Mouse (Mus musculus) urinary bladder, postnatal 36 days (tissue): ENCODE data around the gene Map7d1.

ENCODE experiments used
- DNase-seq, 2 experiments: peaks; one replicate each; pipeline ENCODE4 v3.0.0; 2022; ENCODE audit warnings: low spot score in 2 of 2, mixed read lengths in 1 of 2

Map7d1 gene

DNA sequence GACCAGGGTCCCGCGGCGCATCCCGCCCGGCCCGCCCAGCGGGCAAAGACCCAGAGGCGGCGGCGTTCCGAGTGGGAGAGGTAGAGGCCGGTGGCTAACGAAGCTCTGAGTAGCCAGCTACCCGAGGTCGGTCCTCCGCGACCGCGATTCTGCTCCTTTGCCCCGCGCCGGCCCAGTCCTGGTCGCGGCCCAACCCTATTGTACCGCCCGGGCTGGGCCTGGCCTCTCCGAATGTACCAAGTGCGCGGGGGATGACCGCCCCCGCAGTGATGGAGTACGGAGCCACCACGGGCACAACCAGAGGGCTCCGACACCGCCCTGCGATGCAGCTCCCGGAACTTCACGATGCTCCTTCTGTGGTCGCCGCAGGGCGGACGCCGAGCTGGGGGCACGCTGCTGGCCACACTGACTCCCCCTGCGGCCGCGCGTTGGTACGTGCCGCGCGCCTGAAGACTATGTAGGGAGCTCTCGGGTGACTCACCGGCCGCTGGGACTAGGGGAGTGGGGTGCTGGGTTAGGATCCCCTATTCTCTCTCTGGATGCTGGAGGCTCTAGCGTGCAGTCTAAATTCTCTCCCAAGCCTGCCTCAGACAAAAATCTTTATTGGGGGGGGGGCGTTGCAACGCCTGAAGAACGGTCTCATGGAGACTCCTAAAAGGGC lies at the start of gene Map7d1:
Gene Map7d1 (minus strand): TSS at position 213 of the 661 bp plus-strand sequence.
- peak; percentile 88 for DNase-seq

DNA sequence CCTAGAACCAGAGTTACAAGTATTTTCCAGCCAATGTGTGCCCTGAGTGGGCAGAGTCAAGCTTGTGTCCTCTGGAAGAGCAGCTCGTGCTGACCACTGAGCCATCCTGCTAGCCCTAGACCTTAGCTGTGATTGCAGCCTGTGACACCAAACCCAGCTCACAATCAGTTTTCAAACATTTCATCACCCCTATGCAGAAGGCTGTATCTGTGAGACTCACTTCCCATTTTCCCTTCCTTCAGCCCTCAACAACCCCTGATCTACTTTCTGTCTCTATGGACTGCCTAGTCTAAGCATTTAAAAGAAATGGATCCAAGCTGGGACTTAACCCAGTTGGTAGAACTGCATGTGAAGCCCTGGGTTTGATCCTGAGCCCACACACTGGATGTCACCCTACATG lies 49.3 kb upstream of the Map7d1 start:
- DNase-seq, result no peak

- no peak for DNase-seq
Observed at GRCm38 (mm10) chr4:126303877-126304276, 47.7 kb upstream of the Map7d1 start.

DNA sequence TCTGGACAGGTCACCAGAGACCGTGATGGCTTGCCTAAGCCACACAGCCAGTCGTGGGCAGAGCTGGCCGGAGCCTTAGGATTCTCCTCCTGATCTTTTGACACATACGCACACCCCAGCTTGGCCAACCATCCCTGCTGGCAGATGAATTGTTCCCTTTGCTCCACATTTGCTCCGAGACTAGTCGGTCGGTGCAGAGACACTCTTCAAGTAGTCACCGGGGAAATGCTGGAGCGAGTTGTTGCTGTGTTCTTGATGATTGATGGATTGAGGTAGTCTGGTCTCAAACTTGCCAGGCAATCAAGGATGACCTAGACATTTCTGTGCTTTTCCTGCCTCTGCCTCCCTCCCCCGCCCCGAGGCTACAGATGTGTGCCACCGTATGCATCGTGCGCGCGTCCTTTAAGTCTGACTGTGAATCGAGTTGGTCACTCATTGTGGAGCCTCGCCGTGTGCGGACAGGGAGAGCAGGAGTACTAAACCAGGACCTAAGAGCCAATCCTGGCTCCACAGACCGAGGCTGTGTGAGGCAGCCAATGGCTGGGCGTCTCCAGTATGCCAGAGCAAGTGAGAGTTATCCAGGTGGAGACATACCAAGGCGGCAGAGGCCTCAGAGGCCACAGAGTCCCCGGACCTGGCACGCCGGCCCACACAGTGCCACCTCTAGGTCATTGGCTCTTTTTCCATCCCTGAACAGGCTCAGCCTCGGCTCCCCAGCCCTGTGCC lies 45.6 kb upstream of the Map7d1 start:
- DNase-seq, result no peak

DNA sequence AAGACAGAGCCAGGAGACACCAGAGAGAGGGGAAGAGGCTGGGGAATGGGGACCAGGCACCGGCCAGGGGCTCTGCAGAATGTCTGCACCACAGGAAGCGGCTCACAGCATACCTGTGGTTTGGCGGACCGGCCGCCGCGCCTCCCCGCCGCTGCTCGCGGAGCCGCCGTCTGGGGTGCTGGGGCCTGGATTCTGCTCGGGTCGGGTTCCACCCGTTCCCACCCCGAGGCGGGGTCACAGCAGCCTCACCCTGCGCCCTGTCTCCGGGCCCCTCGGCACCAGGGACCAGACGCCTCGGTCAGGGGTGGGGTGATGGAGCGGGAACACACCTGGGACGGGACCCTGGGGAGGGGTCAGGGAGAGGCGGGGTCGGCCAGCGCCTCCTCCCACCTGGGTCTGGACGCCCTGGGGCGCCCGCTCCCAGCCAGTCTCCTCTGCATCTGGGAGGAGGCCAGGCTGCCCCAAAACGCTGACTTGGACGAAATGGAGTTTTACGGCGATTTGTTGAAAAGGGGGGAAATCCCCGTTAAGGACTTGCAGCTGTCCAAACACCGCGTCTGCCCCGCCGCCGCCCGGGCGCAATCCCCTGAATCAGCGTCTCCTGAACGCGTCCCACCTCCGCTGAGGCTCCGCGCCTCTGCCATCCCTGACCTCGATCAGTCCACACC lies 44.9 kb upstream of the Map7d1 start:
- DNase-seq, result no peak

DNA sequence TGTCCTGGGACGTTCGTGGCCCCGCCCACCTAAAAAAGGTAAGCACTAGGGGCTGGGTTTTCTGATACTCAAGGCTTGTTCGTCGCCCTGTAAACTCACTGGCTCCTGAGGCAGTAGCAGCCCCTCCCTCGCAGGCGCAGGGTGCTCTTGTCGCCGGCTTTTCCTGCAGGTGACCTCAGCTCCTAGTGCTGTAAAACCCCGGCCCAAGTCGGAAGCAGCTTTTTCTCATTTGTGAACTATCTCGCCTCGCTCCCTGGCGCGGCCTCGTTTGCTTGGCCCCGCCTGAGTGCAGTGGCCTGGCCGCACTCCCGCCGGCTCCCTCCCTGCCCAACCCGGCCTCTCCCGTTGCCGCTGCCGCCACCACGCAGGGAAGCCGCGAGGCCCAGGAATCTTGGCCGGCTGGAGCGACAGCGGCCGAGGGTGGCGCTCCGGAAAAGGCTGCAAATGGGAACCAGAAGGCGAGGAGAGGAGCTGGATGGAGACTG lies 40.5 kb upstream of the Map7d1 start:
- DNase-seq, result peak; percentile 58 to 76

GRCm38 (mm10) chr4:126295937-126296336 lies 39.8 kb upstream of the Map7d1 start:
- DNase-seq, result no peak

- no peak for DNase-seq
Observed at GRCm38 (mm10) chr4:126295152-126295551, 39.0 kb upstream of the Map7d1 start.

GRCm38 (mm10) chr4:126291196-126291595 lies 35.1 kb upstream of the Map7d1 start:
- no peak for DNase-seq

- no peak for DNase-seq
Observed at GRCm38 (mm10) chr4:126290314-126290713, 34.2 kb upstream of the Map7d1 start.

DNA sequence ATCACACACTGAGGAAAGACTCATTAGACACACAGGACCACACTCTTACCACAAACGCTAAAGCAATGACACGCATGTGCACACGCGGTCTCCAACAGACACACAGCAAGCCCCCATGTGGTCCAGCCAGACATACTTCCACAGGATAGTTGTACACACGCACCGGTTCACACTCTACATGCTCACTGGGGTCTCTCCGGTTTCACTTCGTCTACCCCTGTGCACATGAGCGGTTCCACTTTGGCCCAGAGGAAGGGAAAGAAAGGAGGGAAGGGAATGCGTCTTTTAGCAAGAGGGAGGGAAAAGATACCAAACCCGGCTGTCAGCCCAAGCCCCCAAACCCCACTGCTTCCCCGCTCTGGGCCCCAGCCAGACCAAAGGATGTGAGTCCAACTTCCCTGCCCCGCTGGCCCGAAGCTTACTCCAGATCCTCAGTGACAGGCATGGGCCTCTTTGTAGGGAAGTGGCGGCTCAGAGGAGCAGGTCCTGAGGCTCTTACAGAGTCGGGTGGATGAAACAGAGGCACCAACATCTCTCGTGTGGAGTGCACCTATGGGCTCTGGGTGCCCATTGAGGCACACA lies 32.0 kb upstream of the Map7d1 start:
- no peak for DNase-seq

DNA sequence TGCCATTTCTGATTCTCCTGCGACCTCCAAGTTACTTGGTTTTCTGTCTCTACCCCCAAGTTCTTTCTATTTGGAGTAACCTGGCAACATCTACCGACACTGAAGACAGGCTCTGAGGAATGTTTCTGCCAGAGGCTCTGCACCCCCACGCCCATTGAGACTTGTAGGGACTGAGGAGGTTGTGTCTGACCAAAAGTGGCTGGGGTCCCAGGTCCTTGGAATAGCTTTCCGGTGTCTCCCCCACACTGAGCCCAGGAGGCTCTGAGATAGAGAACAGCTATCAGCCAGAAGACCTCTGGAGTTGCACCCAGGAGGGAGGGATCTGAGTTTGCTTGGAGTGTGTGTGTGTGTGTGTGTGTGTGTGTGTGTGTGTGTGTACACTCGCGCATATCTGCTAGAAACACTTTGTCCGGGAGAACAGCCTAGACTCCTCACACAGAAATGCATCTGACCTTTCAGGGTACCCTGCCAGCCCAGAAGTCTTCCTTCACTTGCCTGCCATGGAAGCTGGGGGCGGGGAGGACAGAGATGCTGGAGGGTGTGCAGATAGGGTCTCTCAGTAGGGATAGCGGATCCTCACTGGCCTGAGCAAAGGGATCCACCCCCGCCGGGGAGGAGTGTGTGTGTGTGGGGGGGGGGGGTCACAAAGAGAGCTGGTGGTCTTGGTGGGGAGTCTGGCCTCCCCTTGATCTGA lies 31.3 kb upstream of the Map7d1 start:
- DNase-seq, result no peak

DNA sequence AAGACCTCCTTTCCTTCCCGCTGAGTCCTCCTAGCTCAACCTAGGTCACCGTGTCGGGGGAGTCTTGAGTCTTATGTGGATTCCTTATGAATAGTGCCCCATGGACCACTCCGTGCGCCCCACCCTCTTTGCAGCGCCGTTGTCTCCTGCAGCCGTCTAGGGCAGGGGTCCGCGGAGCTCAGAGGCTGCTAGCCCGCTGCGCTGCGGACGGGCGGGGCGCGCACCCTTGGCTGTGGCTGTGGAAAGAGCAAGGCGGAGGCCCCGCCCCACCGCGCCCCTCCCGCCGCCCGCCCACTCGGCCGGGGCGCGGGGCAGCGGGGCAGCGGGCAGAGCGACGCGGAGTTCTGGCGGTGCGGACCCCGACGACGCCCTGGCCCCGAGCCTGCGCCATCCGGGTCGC lies 30.3 kb upstream of the Map7d1 start, which contains the start of gene Col8a2:
Gene Col8a2 (plus strand): TSS at position 302 of the 400 bp plus-strand sequence.
- no peak for DNase-seq

- no peak for DNase-seq
Observed at GRCm38 (mm10) chr4:126283582-126283981, 27.4 kb upstream of the Map7d1 start.

DNA sequence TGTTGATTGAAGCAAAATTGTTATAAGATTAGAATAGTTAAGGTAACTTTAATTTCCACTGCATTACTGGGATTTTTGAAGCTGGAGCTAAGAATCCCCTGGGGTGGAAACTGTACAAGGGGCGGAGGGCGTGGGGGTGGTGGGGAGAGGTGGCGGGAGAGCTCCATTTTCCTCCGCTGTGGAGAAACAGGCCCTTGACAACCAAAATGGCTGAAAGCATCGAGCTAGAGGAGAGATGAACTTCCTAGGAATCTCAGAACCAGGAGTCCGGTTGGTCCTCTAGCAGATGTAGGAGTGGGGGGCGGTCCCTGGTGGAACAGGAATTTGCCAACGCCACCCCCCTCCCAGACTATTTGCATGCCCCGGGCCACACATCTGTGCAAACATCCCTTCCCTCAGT lies 25.6 kb upstream of the Map7d1 start:
- DNase-seq, result no peak

GRCm38 (mm10) chr4:126278961-126279360 lies 22.8 kb upstream of the Map7d1 start:
- no peak for DNase-seq

DNA sequence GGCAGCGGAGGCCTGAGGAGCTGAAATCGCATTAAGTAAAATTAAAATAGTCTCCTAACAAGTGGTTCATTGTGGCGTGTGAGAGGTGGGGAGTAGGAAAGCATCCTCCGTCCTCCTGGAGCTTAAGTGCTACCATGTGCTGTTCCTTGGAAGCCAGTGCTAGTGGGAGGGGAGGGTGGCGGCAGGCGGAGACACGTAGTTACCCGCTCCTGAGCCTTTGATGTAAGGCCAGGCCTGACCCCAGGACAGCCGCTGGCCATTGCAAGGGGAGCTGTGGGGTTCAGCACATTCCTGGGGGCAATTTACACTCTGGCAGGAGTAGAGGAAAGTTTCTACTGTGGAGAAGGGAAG lies 22.4 kb upstream of the Map7d1 start:
- DNase-seq, result no peak

DNA sequence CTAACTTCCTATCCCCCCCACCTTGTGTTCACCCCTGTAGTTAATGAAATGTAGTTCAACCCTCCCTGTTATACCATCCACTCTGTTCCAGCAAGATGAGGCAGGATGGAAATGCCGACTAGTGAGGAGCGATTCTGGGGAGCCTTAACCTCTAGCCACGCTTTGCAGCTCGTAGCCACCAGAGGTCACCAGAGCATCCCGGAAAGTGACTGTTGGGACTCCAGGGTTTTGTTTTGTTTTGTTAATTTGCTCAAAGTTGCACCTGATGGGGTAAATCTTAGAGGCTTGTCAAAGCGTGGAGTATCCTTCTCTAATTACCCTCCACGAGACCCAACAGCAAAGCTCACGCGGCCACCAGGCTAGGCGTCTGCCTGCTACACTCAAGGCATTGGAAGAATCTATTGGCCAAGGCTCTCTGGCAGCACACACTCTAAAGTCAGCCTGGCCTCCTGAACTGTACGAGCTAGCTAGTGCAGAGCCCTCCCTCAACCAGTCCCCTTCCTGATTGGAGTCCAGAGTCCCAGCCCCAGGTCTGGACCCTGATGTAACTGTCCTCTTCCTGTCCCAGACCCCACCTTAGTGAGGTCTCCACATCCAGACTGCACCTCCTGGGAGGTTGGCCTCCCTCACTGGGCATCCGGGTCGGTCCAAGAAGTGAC lies 21.9 kb upstream of the Map7d1 start:
- DNase-seq, result peak; percentile 34 to 50

DNA sequence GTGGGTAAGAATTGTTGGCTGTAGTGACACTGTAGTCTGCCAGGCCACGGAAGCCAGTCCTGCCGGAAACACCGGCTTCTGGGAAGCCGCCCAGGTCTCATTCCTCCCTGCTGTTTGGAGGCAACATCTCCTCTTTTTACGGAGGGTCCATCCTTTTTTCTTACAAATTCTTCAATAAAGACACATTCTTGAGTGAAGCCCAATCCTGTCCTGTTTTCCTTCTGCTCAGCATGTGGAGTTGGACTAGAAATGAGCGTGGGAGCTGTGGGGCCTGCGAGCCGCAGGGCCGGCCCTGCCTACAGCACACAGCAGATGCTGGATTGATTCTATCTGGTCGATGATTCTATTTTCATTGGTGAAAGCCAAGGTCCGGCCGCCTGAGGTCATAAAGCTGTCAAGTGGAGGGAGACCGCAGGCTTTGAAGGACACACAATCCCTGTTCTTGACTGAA lies 19.6 kb upstream of the Map7d1 start:
- DNase-seq, result no peak

- DNase-seq, result no peak
Observed at GRCm38 (mm10) chr4:126275081-126275480, 18.9 kb upstream of the Map7d1 start.

DNA sequence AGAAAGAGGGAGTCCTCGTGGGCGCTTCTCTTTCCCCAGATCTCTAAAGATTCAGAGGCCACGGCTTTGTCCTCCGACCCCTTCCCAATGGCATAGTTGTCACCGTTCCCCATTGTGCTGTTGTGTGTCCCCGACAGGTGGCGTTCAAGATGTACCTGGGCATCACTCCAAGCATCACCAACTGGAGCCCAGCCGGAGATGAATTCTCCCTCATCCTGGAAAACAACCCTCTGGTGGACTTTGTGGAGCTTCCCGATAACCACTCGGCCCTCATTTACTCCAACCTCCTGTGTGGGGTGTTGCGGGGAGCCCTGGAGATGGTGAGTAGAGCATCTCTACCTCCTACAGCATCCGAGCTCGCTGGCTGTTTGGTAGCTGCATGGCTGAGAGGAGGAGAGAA lies 17.6 kb upstream of the Map7d1 start:
- DNase-seq, result no peak
